Mouse (Mus musculus): ENCODE measurements at regions not wholly inside any gene's neighbourhood (a gene's known extent, or its start where the extent isn't known, plus 50 kb on each side); places are given as distances from the start of the nearest gene placed in this dataset.

GRCm38 (mm10) chr7:74224378-74224777 lies 210.9 kb upstream of the St8sia2 start:
- Histone ChIP-seq H3K9ac (ENCODE audit: low read depth, low read length, severe bottlenecking) (no peak overlapping the region), H3K4me1 (ENCODE audit: control insufficient read depth, insufficient read depth, low read length) (no peaks in the 10 kb centered on the region), H3K9me3 (ENCODE audit: control insufficient read depth, low read length) (no peaks in the 10 kb centered on the region), H3K27ac (replicated peaks; ENCODE audit: low read depth, low read length) (no peak overlapping the region), H3K4me2 (replicated peaks; ENCODE audit: low read depth, low read length, severe bottlenecking) (no peak overlapping the region), H3K36me3 (ENCODE audit: control insufficient read depth, insufficient read depth, low read length) (no peaks in the 10 kb centered on the region), H3K4me3 (replicated peaks; ENCODE audit: low read length) (no peak overlapping the region), H3K27me3 (ENCODE audit: control insufficient read depth, insufficient read depth, low read length) (no peaks in the 10 kb centered on the region)
- WGBS = 82% methylated on average over 3 of the region's 3 CpGs
- ATAC-seq (ENCODE audit: low FRiP score, low read depth) (no peak), DNase-seq (ENCODE audit: low spot score) (no peak)
- no peak for TF ChIP-seq POLR2A (IDR thresholded peaks at IDR 0.05; ENCODE audit: borderline replicate concordance, extremely low read depth, insufficient read depth, insufficient read length)

- no peaks in the 10 kb centered on the region for H3K36me3 ChIP-seq (ENCODE audit: control insufficient read depth, insufficient read depth, low read length)
- no peak overlapping the region for H3K4me3 ChIP-seq (replicated peaks; ENCODE audit: low read length)
- no peak for ATAC-seq (ENCODE audit: low FRiP score, low read depth)
- no peak overlapping the region for H3K27ac ChIP-seq (replicated peaks; ENCODE audit: low read depth, low read length)
- DNase-seq (ENCODE audit: low spot score) = no peak
- no peaks in the 10 kb centered on the region for H3K9me3 ChIP-seq (ENCODE audit: control insufficient read depth, low read length)
- no peaks in the 10 kb centered on the region for H3K27me3 ChIP-seq (ENCODE audit: control insufficient read depth, insufficient read depth, low read length)
- H3K4me1 ChIP-seq (ENCODE audit: control insufficient read depth, insufficient read depth, low read length) = no peaks in the 10 kb centered on the region
- H3K4me2 ChIP-seq (replicated peaks; ENCODE audit: low read depth, low read length, severe bottlenecking) = no peak overlapping the region
- TF ChIP-seq POLR2A (IDR thresholded peaks at IDR 0.05; ENCODE audit: borderline replicate concordance, extremely low read depth, insufficient read depth, insufficient read length) = no peak
- WGBS = 32% methylated on average over 4 of the region's 4 CpGs
- no peak overlapping the region for H3K9ac ChIP-seq (ENCODE audit: low read depth, low read length, severe bottlenecking)
These were observed 187.2 kb upstream of the St8sia2 start for GRCm38 (mm10) chr7:74200661-74201060.

- DNase-seq (ENCODE audit: low spot score) (no peak), ATAC-seq (ENCODE audit: low FRiP score, low read depth) (no peak)
- Histone ChIP-seq H3K4me2 (replicated peaks; ENCODE audit: low read depth, low read length, severe bottlenecking) (no peak overlapping the region), H3K4me3 (replicated peaks; ENCODE audit: low read length) (no peak overlapping the region), H3K9me3 (ENCODE audit: control insufficient read depth, low read length) (no peaks in the 10 kb centered on the region), H3K27me3 (ENCODE audit: control insufficient read depth, insufficient read depth, low read length) (no peaks in the 10 kb centered on the region), H3K4me1 (ENCODE audit: control insufficient read depth, insufficient read depth, low read length) (no peaks in the 10 kb centered on the region), H3K9ac (ENCODE audit: low read depth, low read length, severe bottlenecking) (no peak overlapping the region), H3K36me3 (ENCODE audit: control insufficient read depth, insufficient read depth, low read length) (no peaks in the 10 kb centered on the region), H3K27ac (replicated peaks; ENCODE audit: low read depth, low read length) (no peak overlapping the region)
- 82% methylated on average over 6 of the region's 6 CpGs for WGBS
- no peak for TF ChIP-seq POLR2A (IDR thresholded peaks at IDR 0.05; ENCODE audit: borderline replicate concordance, extremely low read depth, insufficient read depth, insufficient read length)
These were observed 185.3 kb upstream of the St8sia2 start for GRCm38 (mm10) chr7:74198796-74199195.

- no peak for TF ChIP-seq POLR2A (IDR thresholded peaks at IDR 0.05; ENCODE audit: borderline replicate concordance, extremely low read depth, insufficient read depth, insufficient read length)
These were observed 171.2 kb upstream of the St8sia2 start for GRCm38 (mm10) chr7:74184661-74185060.

GRCm38 (mm10) chr7:74174206-74174605 lies 160.7 kb upstream of the St8sia2 start:
- H3K4me2 ChIP-seq (replicated peaks; ENCODE audit: low read depth, low read length, severe bottlenecking) = no peak overlapping the region
- H3K27me3 ChIP-seq (ENCODE audit: control insufficient read depth, insufficient read depth, low read length) = no peaks in the 10 kb centered on the region
- TF ChIP-seq POLR2A (IDR thresholded peaks at IDR 0.05; ENCODE audit: borderline replicate concordance, extremely low read depth, insufficient read depth, insufficient read length) = no peak
- no peaks in the 10 kb centered on the region for H3K36me3 ChIP-seq (ENCODE audit: control insufficient read depth, insufficient read depth, low read length)
- H3K9me3 ChIP-seq (ENCODE audit: control insufficient read depth, low read length) = no peaks in the 10 kb centered on the region
- WGBS = 34% methylated on average over 5 of the region's 5 CpGs
- DNase-seq (ENCODE audit: low spot score) = no peak
- H3K4me3 ChIP-seq (replicated peaks; ENCODE audit: low read length) = no peak overlapping the region
- no peak overlapping the region for H3K27ac ChIP-seq (replicated peaks; ENCODE audit: low read depth, low read length)
- no peak overlapping the region for H3K9ac ChIP-seq (ENCODE audit: low read depth, low read length, severe bottlenecking)
- peaks cover 15% of the 10 kb centered on the region for H3K4me1 ChIP-seq (ENCODE audit: control insufficient read depth, insufficient read depth, low read length)
- no peak for ATAC-seq (ENCODE audit: low FRiP score, low read depth)

More at GRCm38 (mm10) chr7:74184661-74185060, 171.2 kb upstream of the St8sia2 start:
- no peak overlapping the region for H3K9ac ChIP-seq (ENCODE audit: low read depth, low read length, severe bottlenecking)
- H3K4me1 ChIP-seq (ENCODE audit: control insufficient read depth, insufficient read depth, low read length) = no peaks in the 10 kb centered on the region
- H3K4me2 ChIP-seq (replicated peaks; ENCODE audit: low read depth, low read length, severe bottlenecking) = no peak overlapping the region
- H3K27ac ChIP-seq (replicated peaks; ENCODE audit: low read depth, low read length) = no peak overlapping the region
- DNase-seq (ENCODE audit: low spot score) = no peak
- H3K27me3 ChIP-seq (ENCODE audit: control insufficient read depth, insufficient read depth, low read length) = no peaks in the 10 kb centered on the region
- no peaks in the 10 kb centered on the region for H3K9me3 ChIP-seq (ENCODE audit: control insufficient read depth, low read length)
- H3K4me3 ChIP-seq (replicated peaks; ENCODE audit: low read length) = no peak overlapping the region
- no peak for ATAC-seq (ENCODE audit: low FRiP score, low read depth)
- no peaks in the 10 kb centered on the region for H3K36me3 ChIP-seq (ENCODE audit: control insufficient read depth, insufficient read depth, low read length)

GRCm38 (mm10) chr7:74173230-74173612 lies 159.7 kb upstream of the St8sia2 start:
- H3K9me3 ChIP-seq (ENCODE audit: control insufficient read depth, low read length) = no peaks in the 10 kb centered on the region
- TF ChIP-seq POLR2A (IDR thresholded peaks at IDR 0.05; ENCODE audit: borderline replicate concordance, extremely low read depth, insufficient read depth, insufficient read length) = no peak
- DNase-seq (ENCODE audit: low spot score) (peak; percentile 36), ATAC-seq (ENCODE audit: low FRiP score, low read depth) (peak; percentile 57; the same call in 1 of the 2 replicates)
- peak overlapping the region; percentile 34; the same call in 1 of the 2 replicates for H3K27ac ChIP-seq (replicated peaks; ENCODE audit: low read depth, low read length)
- WGBS = 4% methylated on average over 2 of the region's 2 CpGs
- H3K4me2 ChIP-seq (replicated peaks; ENCODE audit: low read depth, low read length, severe bottlenecking) = no peak overlapping the region
- no peak overlapping the region for H3K4me3 ChIP-seq (replicated peaks; ENCODE audit: low read length)
- H3K4me1 ChIP-seq (ENCODE audit: control insufficient read depth, insufficient read depth, low read length) = peaks cover 15% of the 10 kb centered on the region
- no peaks in the 10 kb centered on the region for H3K27me3 ChIP-seq (ENCODE audit: control insufficient read depth, insufficient read depth, low read length)
- H3K9ac ChIP-seq (ENCODE audit: low read depth, low read length, severe bottlenecking) = peak overlapping the region; percentile 25; the same call in 1 of the 2 replicates
- no peaks in the 10 kb centered on the region for H3K36me3 ChIP-seq (ENCODE audit: control insufficient read depth, insufficient read depth, low read length)

Data from limb, embryonic 14.5 days (tissue).